Mouse (Mus musculus) megakaryocyte, embryonic 14.5 days (primary cell): ENCODE data around the gene Neurod2. TPM values are rescaled to one million over a fixed set of nuclear protein-coding genes. Genes with fewer than 3 reads are reported as not detected.

Source experiments
- H3K27me3 ChIP-seq: replicated peaks from 2 replicates; pipeline ENCODE3; 2012; ENCODE audit warnings: inconsistent platforms
- H3K36me3 ChIP-seq: replicated peaks from 2 replicates; pipeline ENCODE3; 2012; ENCODE audit warnings: low read length, inconsistent platforms, mixed read lengths
- H3K4me1 ChIP-seq: 2 replicates; pipeline ENCODE4 v1.6.1; 2012; ENCODE audit warnings: inconsistent platforms
- H3K4me3 ChIP-seq: replicated peaks from 2 replicates; pipeline ENCODE3; 2012; ENCODE audit warnings: moderate library complexity, mild to moderate bottlenecking, inconsistent platforms
- H3K9me3 ChIP-seq: 2 replicates; pipeline ENCODE4 v1.6.1; 2012; ENCODE audit warnings: inconsistent platforms
- FLI1 ChIP-seq: IDR thresholded peaks from 2 replicates; pipeline ENCODE4 v1.6.1; 2012; ENCODE audit warnings: low read length, inconsistent platforms, mixed read lengths
- GATA1 ChIP-seq: IDR thresholded peaks from 3 replicates; pipeline ENCODE4 v1.6.1; 2012; ENCODE audit warnings: mixed read lengths, low read length, inconsistent platforms, borderline replicate concordance
- polyA plus RNA-seq: library from polyadenylated mRNA; stranded (reverse); fragments of >175 nt; gene quantifications from 2 replicates; pipeline ENCODE4 v1.2.3, GENCODE M21; 2012; ENCODE audit warnings: low replicate concordance; ENCODE audit not compliant: insufficient read depth

Neurod2 gene
- polyA plus RNA-seq, 1 experiment = not detected

DNA sequence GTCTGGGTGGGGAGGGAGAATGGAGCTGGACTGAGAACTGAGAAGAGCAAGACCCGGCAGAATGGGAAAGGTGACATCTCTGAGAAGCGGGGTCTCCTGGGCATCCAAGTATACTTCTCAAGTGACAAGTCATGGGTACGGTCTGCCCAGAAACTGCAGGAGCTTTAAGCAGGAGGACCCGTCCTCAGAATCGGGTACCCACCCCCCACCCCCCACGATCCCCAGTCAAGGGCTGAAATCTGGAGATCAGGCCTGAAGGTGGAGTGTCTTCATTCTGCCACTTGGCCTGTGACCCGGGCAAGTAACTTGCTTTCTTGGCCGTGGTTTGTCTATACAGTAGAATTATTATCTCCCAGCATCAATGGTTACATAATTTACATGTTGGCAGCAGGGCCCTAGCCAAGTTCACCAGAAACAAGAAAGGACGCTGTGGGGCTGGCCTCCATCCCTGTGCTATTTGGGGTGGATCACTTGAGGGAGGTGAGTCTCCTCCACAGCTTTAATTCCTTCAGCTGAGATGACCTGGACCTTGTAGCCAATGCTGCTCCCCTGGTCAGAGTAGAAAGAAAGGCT lies 34.3 kb downstream of the Neurod2 start:
- Histone ChIP-seq H3K4me3 (peak overlapping the region; percentile 89), H3K27me3 (peaks cover 94% of the 10 kb centered on the region)

DNA sequence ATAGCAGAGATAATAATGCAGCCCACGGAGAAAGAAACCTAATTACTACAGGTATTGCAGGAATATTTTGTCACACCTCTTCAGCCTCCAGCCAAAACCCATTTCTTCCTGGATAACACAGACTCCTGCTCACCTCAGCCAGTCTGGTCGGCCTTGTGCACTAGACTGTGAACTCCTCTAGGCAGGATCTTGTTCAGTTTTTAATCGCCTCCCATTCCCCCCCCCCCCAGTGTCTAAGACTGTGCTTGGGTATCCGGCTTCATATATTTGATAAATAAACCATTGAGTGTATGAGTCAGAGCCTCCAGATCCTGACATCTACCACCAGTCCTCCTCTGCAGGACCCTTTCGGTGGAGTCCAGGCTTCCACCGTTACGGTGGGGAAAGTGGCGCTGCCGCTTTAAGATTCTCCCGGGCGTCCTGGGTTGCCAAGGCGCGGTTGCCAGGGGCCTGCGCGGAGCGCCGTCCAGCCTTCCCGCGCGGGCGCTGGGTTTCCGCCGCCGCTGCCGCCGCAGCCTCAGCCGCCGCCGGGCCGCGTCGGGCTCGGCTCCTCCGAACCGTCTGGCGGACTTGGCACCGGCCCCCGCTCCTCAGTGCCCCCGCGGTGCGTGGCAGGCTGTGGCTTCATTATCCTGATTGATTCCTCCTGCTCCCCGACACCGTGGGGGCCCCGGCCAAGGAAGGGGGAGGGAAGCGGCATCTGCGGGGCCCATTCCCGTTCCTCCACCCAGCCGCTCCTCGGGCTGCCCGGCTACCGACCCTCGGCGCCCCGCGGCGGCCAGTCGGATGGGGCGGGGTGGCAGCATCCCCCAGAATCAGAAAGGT lies 35.0 kb downstream of the Neurod2 start:
- TF ChIP-seq FLI1 = no peak
- H3K4me3 ChIP-seq = peak overlapping the region; percentile 89
- H3K36me3 ChIP-seq = no peaks in the 10 kb centered on the region
- peaks cover 16% of the 10 kb centered on the region for H3K4me1 ChIP-seq
- H3K9me3 ChIP-seq = no peaks in the 10 kb centered on the region
- peaks cover 94% of the 10 kb centered on the region for H3K27me3 ChIP-seq

More for the DNA sequence above, 34.3 kb downstream of the Neurod2 start:
- H3K9me3 ChIP-seq = no peaks in the 10 kb centered on the region
- no peaks in the 10 kb centered on the region for H3K36me3 ChIP-seq
- TF ChIP-seq FLI1 (no peak), GATA1 (no peak)
- H3K4me1 ChIP-seq = peaks cover 16% of the 10 kb centered on the region

DNA sequence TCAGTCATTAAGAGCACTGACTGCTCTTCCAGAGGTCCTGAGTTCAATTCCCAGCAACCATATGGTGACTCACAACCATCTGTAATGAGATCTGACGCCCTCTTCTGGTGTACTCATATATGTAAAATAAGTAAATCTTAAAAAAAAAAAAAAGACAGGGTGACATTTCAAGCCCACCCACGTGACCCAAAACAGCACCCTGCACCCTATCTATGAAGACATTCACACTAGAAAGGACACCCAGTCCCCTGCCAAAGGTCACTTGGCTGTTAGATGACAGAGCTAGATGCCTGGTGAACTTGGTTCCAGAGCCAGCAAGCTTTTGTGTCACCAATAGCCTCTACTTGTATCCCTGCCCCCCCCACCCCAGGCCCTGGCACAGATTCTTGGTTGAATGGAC lies 36.4 kb downstream of the Neurod2 start:
- no peaks in the 10 kb centered on the region for H3K9me3 ChIP-seq
- H3K36me3 ChIP-seq = no peaks in the 10 kb centered on the region
- TF ChIP-seq FLI1 = no peak
- TF ChIP-seq GATA1 = no peak
- H3K4me3 ChIP-seq = no peak overlapping the region
- H3K4me1 ChIP-seq = peaks cover 16% of the 10 kb centered on the region
- H3K27me3 ChIP-seq = peaks cover 94% of the 10 kb centered on the region

DNA sequence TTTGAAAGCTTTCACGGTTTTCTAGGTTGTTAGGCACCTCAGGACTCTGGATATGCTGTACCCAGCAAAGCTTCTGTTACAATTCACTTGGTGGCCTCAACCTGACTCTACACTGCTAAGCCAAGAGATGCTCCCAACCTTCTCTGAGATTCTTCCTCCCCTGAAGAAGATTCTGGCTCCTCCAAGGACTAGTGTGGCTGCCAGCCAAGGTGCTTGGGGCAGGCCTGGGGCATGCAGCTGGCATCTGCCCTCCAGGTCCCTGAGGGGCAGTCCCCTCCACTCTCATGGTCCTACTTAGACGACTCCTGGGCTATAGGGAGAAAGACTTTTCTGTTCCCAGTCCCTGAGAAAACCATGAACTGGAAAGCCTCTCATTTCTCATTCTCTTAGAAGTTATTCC lies 38.5 kb downstream of the Neurod2 start:
- TF ChIP-seq GATA1 = no peak
- no peak for TF ChIP-seq FLI1
- no peaks in the 10 kb centered on the region for H3K9me3 ChIP-seq
- peaks cover 89% of the 10 kb centered on the region for H3K27me3 ChIP-seq
- no peaks in the 10 kb centered on the region for H3K36me3 ChIP-seq
- peaks cover 12% of the 10 kb centered on the region for H3K4me1 ChIP-seq
- H3K4me3 ChIP-seq = no peak overlapping the region

DNA sequence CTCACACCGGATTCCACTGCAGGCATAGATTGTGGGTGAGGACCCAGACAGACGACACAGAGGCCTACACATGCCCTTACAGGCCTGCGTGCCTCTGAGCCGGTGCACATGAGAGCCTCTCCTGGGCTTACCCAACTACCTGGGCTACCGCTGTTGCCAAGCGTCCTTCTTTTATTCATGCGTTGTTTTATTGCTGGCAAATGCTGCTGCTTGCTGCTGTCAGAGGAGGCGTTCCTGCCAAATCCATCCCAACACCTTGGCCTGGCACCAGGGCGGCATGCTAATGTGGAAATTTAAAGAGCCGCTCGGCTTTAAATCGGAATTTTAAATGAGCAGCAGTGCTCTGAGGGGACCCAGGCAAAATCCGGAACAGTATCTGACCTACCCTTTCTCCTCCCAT lies 39.6 kb downstream of the Neurod2 start:
- Histone ChIP-seq H3K9me3 (no peaks in the 10 kb centered on the region), H3K4me3 (no peak overlapping the region), H3K4me1 (peaks cover 9% of the 10 kb centered on the region), H3K27me3 (peaks cover 82% of the 10 kb centered on the region), H3K36me3 (no peaks in the 10 kb centered on the region)
- TF ChIP-seq FLI1 (no peak), GATA1 (no peak)

GRCm38 (mm10) chr11:98287961-98288360 lies 41.5 kb downstream of the Neurod2 start:
- TF ChIP-seq GATA1 = no peak
- no peak for TF ChIP-seq FLI1
- no peak overlapping the region for H3K4me3 ChIP-seq
- peaks cover 11% of the 10 kb centered on the region for H3K4me1 ChIP-seq
- no peaks in the 10 kb centered on the region for H3K9me3 ChIP-seq
- H3K27me3 ChIP-seq = peaks cover 73% of the 10 kb centered on the region
- no peaks in the 10 kb centered on the region for H3K36me3 ChIP-seq

DNA sequence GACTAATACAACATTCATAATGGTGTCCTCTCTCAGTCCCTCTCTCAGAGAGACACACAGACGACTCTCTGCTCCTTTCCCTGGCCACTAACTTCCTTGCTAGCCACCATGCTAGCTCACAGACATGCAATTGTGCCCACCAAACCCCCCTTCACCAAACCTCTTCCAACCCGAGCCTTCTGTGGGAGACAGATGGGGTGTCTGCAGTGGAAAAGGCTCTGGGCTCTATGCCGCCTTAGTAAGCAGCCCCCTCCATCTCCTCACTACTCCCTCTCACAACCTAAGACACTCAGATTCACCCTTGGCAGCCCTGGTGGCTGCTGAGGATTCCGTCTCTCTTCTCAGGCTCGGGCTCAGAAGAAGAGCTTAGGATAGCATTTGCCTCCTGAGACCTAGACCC lies 41.9 kb downstream of the Neurod2 start:
- H3K4me1 ChIP-seq = peaks cover 11% of the 10 kb centered on the region

DNA sequence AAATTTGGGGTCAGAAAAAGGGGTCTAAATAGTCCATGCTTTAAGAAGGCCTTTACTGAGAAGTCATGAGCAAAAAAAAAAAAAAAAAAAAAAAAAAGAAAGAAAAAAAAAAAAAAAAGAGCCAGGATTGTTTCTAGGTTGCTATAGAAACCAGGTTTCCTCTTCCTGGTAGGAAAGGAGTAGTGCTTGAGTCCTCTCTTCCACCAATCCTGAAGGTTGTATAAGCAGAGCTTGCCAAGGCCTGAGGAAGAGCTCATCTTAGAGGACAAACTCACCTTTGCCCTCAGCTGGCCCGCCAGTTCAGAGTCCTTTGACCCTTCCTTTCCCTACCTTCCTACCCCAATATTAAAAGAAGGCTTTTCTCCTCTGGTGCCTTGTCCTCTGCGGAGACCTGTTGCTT lies 44.1 kb downstream of the Neurod2 start:
- TF ChIP-seq GATA1 (no peak), FLI1 (no peak)
- Histone ChIP-seq H3K27me3 (peaks cover 53% of the 10 kb centered on the region), H3K9me3 (no peaks in the 10 kb centered on the region), H3K4me3 (no peak overlapping the region), H3K4me1 (peaks cover 11% of the 10 kb centered on the region), H3K36me3 (no peaks in the 10 kb centered on the region)

More for the DNA sequence above, 41.9 kb downstream of the Neurod2 start:
- Histone ChIP-seq H3K36me3 (no peaks in the 10 kb centered on the region), H3K27me3 (peaks cover 70% of the 10 kb centered on the region), H3K4me3 (no peak overlapping the region), H3K9me3 (no peaks in the 10 kb centered on the region)
- no peak for TF ChIP-seq GATA1
- TF ChIP-seq FLI1 = no peak

GRCm38 (mm10) chr11:98284230-98284629 lies 45.2 kb downstream of the Neurod2 start:
- TF ChIP-seq FLI1 (no peak), GATA1 (no peak)
- Histone ChIP-seq H3K4me3 (no peak overlapping the region), H3K4me1 (peaks cover 11% of the 10 kb centered on the region), H3K36me3 (peaks cover 6% of the 10 kb centered on the region), H3K27me3 (peaks cover 42% of the 10 kb centered on the region), H3K9me3 (no peaks in the 10 kb centered on the region)

DNA sequence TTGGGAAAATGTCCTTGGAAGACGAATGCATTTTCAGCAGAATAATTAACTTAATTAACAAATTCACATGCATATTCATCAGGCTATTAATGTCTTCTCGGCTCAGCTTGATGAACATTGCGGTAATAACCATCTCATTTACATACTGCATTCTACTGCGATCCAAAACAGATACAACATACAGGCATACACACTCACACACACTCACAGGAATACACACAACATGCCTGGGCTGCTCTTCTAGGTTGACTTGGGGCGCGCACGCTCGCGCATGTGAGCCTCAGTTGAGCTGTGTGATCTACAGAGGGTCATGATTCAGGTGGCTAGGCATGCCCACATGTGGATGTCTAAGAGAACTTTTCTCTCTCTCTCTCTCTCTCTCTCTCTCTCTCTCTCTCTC lies 45.7 kb downstream of the Neurod2 start:
- peaks cover 11% of the 10 kb centered on the region for H3K4me1 ChIP-seq
- H3K36me3 ChIP-seq = peaks cover 10% of the 10 kb centered on the region
- H3K9me3 ChIP-seq = no peaks in the 10 kb centered on the region
- TF ChIP-seq FLI1 (no peak), GATA1 (no peak)
- H3K4me3 ChIP-seq = no peak overlapping the region
- peaks cover 37% of the 10 kb centered on the region for H3K27me3 ChIP-seq

Other genes starting within 250 kb of the Neurod2 start
- 4.7 and 7.1 TPM in 2 replicates for gene Fbxl20, start 179.2 kb downstream of the Neurod2 start, polyA plus RNA-seq
- 6.4 and 8.2 TPM in 2 replicates for gene Med1, start 136.4 kb downstream of the Neurod2 start, polyA plus RNA-seq
- 5.5 and 6.0 TPM in 2 replicates for gene Cdk12, start 126.6 kb downstream of the Neurod2 start, polyA plus RNA-seq
- 0.34 TPM in 1 of 2 replicates, not detected in the other for gene Ppp1r1b, start 18.8 kb upstream of the Neurod2 start, polyA plus RNA-seq
- gene Stard3, start 28.7 kb upstream of the Neurod2 start, polyA plus RNA-seq = 23.5 and 70.4 TPM in 2 replicates
- gene Tcap, start 54.2 kb upstream of the Neurod2 start, polyA plus RNA-seq = 0.82 TPM in 1 of 2 replicates, not detected in the other
- gene Pnmt, start 56.8 kb upstream of the Neurod2 start, polyA plus RNA-seq = not detected in 2 replicates
- 8.5 and 10.4 TPM in 2 replicates for gene Pgap3, start 70.8 kb upstream of the Neurod2 start, polyA plus RNA-seq
- 0.04 TPM in 1 of 2 replicates, not detected in the other for gene Erbb2, start 82.8 kb upstream of the Neurod2 start, polyA plus RNA-seq
- gene Mien1, start 109.3 kb upstream of the Neurod2 start, polyA plus RNA-seq = 9.6 and 89.1 TPM in 2 replicates
- gene Grb7, start 116.7 kb upstream of the Neurod2 start, polyA plus RNA-seq = not detected in 2 replicates
- gene Ikzf3, start 216.4 kb upstream of the Neurod2 start, polyA plus RNA-seq = 0.47 TPM in 1 of 2 replicates, not detected in the other
- 0.08 TPM in 1 of 2 replicates, not detected in the other for gene Zpbp2, start 221.4 kb upstream of the Neurod2 start, polyA plus RNA-seq